Mouse (Mus musculus): ENCODE data around the gene Col6a6. TPM values are rescaled to one million over a fixed set of nuclear protein-coding genes. Genes with fewer than 3 reads are reported as not detected.

The Col6a6 gene
- total RNA-seq, 2 experiments from 2014 or later = 0.32 to 0.45 TPM

- no peak for DNase-seq (ENCODE audit: low spot score in 2 of 2)
- intact Hi-C loops (cut with DNase I) = no loop called here
Measured at GRCm38 (mm10) chr9:105758173-105758765, 69.7 kb downstream of the Col6a6 start.

- DNase-seq (ENCODE audit: low spot score in 2 of 2) = no peak
- intact Hi-C loops (cut with DNase I) = no loop called here
Measured at GRCm38 (mm10) chr9:105754256-105754655, 73.7 kb downstream of the Col6a6 start.

GRCm38 (mm10) chr9:105745861-105746260, 82.1 kb downstream of the Col6a6 start:
- DNase-seq (ENCODE audit: low spot score in 2 of 2) = no peak
- intact Hi-C loops (cut with DNase I) = no loop called here

- intact Hi-C loops (cut with DNase I) = no loop called here
Measured at GRCm38 (mm10) chr9:105740413-105740812, 87.5 kb downstream of the Col6a6 start.

GRCm38 (mm10) chr9:105739446-105739845, 88.5 kb downstream of the Col6a6 start:
- intact Hi-C loops (cut with DNase I) = no loop called here
- DNase-seq (ENCODE audit: low spot score in 2 of 2) = no peak

More at GRCm38 (mm10) chr9:105740413-105740812, 87.5 kb downstream of the Col6a6 start:
- no peak for DNase-seq (ENCODE audit: low spot score in 2 of 2)

GRCm38 (mm10) chr9:105737448-105737847, 90.5 kb downstream of the Col6a6 start:
- intact Hi-C loops (cut with DNase I) = no loop called here
- DNase-seq (ENCODE audit: low spot score in 2 of 2) = peak in 1 of 2 experiments; percentile 13

GRCm38 (mm10) chr9:105735195-105735594, 92.8 kb downstream of the Col6a6 start:
- DNase-seq (ENCODE audit: low spot score in 2 of 2) = no peak
- intact Hi-C loops (cut with DNase I) = no loop called here

GRCm38 (mm10) chr9:105734651-105735050, 93.3 kb downstream of the Col6a6 start:
- intact Hi-C loops (cut with DNase I) = no loop called here
- DNase-seq (ENCODE audit: low spot score in 2 of 2) = no peak

- DNase-seq (ENCODE audit: low spot score in 2 of 2) = no peak
- intact Hi-C loops (cut with DNase I) = no loop called here
Measured at GRCm38 (mm10) chr9:105731976-105732375, 96.0 kb downstream of the Col6a6 start.

- DNase-seq (ENCODE audit: low spot score in 2 of 2) = peak; percentile 65 to 69
- intact Hi-C loops (cut with DNase I) = no loop called here
Measured at GRCm38 (mm10) chr9:105720430-105720829, 107.5 kb downstream of the Col6a6 start.

GRCm38 (mm10) chr9:105719851-105720395, 108.0 kb downstream of the Col6a6 start:
- DNase-seq (ENCODE audit: low spot score in 2 of 2) = no peak
- intact Hi-C loops (cut with DNase I) = no loop called here

- intact Hi-C loops (cut with DNase I) = no loop called here
- DNase-seq (ENCODE audit: low spot score in 2 of 2) = no peak
Measured at GRCm38 (mm10) chr9:105719367-105719766, 108.6 kb downstream of the Col6a6 start.

GRCm38 (mm10) chr9:105712049-105712448, 115.9 kb downstream of the Col6a6 start:
- DNase-seq (ENCODE audit: low spot score in 2 of 2) = no peak
- intact Hi-C loops (cut with DNase I) = no loop called here

- no peak for DNase-seq (ENCODE audit: low spot score in 2 of 2)
- intact Hi-C loops (cut with DNase I) = no loop called here
Measured at GRCm38 (mm10) chr9:105705011-105705410, 122.9 kb downstream of the Col6a6 start.

- intact Hi-C loops (cut with DNase I) = no loop called here
- DNase-seq (ENCODE audit: low spot score in 2 of 2) = no peak
Measured at GRCm38 (mm10) chr9:105704226-105704932, 123.6 kb downstream of the Col6a6 start.

GRCm38 (mm10) chr9:105701966-105702365, 126.0 kb downstream of the Col6a6 start:
- intact Hi-C loops (cut with DNase I) = no loop called here
- no peak for DNase-seq (ENCODE audit: low spot score in 2 of 2)

- DNase-seq (ENCODE audit: low spot score in 2 of 2) = no peak
- intact Hi-C loops (cut with DNase I) = no loop called here
Measured at GRCm38 (mm10) chr9:105700702-105701101, 127.3 kb downstream of the Col6a6 start.

GRCm38 (mm10) chr9:105697764-105698396, 130.1 kb downstream of the Col6a6 start:
- DNase-seq (ENCODE audit: low spot score in 2 of 2) = no peak
- intact Hi-C loops (cut with DNase I) = loop anchor here (5.0 kb wide), 1 partner anchor 289 kb away; no protein-coding TSS in a partner anchor

- intact Hi-C loops (cut with DNase I) = loop anchor here (5.0 kb wide), 1 partner anchor 290 kb away; no protein-coding TSS in a partner anchor
- no peak for DNase-seq (ENCODE audit: low spot score in 2 of 2)
Measured at GRCm38 (mm10) chr9:105696818-105697564, 131.0 kb downstream of the Col6a6 start.

- intact Hi-C loops (cut with DNase I) = loop anchor here (5.0 kb wide), 2 partner anchors 163 to 348 kb away; no protein-coding TSS in a partner anchor
- peak; percentile 52 to 60 for DNase-seq (ENCODE audit: low spot score in 2 of 2)
Measured at GRCm38 (mm10) chr9:105693854-105694253, 134.1 kb downstream of the Col6a6 start.

Data from left cerebral cortex, postnatal 36 days (tissue).